8 mouse cellular contexts compared by ENCODE assay signal in genomic region chr4:149586783-149587595, GRCm38 (mm10). TPM values are rescaled to one million over a fixed set of nuclear protein-coding genes. Genes with fewer than 3 reads are reported as not detected.
DNase-seq lines count a peak whose midpoint lies in the region; ATAC-seq and TF ChIP-seq lines count a peak whose summit lies in the region.

No protein-coding gene starts in this region.

- peak; percentile 37 to 59 for DNase-seq in right cerebral cortex, adult 2 months (ENCODE audit: low spot score in 2 of 2)
- no peak for DNase-seq in right cerebral cortex, postnatal 36 days (ENCODE audit: low spot score in 2 of 2)
- DNase-seq in adrenal gland, postnatal 25 days = peak; percentile 40
- no peak for DNase-seq in limb, embryonic 14.5 days (ENCODE audit: low spot score)
- DNase-seq in neural tube, embryonic 10.5 days (ENCODE audit: extremely low spot score, low spot score) = peak; percentile 69
- DNase-seq in thymus, postnatal 36 days = no peak

- no peaks in the 10 kb centered on the region for H3K36me3 ChIP-seq in embryonic facial prominence, embryonic 13.5 days
- H3K36me3 ChIP-seq in hindbrain, embryonic 13.5 days = no peaks in the 10 kb centered on the region
- no peaks in the 10 kb centered on the region for H3K36me3 ChIP-seq in limb, embryonic 14.5 days (ENCODE audit: control insufficient read depth, insufficient read depth, low read length)

- no peak for TF ChIP-seq POLR2A in limb, embryonic 14.5 days (IDR thresholded peaks at IDR 0.05; ENCODE audit: borderline replicate concordance, extremely low read depth, insufficient read depth, insufficient read length)

- H3K4me3 ChIP-seq in embryonic facial prominence, embryonic 13.5 days = peak overlapping the region; percentile 82
- peak overlapping the region; percentile 87 for H3K4me3 ChIP-seq in hindbrain, embryonic 13.5 days
- peak overlapping the region; percentile 89 for H3K4me3 ChIP-seq in limb, embryonic 14.5 days (replicated peaks; ENCODE audit: low read length)

- peaks cover 50% of the 10 kb centered on the region for H3K27me3 ChIP-seq in embryonic facial prominence, embryonic 13.5 days
- peaks cover 8% of the 10 kb centered on the region; the same call in 1 of the 2 replicates for H3K27me3 ChIP-seq in hindbrain, embryonic 13.5 days
- H3K27me3 ChIP-seq in limb, embryonic 14.5 days (ENCODE audit: control insufficient read depth, insufficient read depth, low read length) = peaks cover 16% of the 10 kb centered on the region; the same call in 1 of the 2 replicates

- H3K4me1 ChIP-seq in embryonic facial prominence, embryonic 13.5 days = peaks cover 13% of the 10 kb centered on the region
- peaks cover 33% of the 10 kb centered on the region for H3K4me1 ChIP-seq in hindbrain, embryonic 13.5 days (replicated peaks)
- no peaks in the 10 kb centered on the region; the same call in 1 of the 2 replicates for H3K4me1 ChIP-seq in limb, embryonic 14.5 days (ENCODE audit: control insufficient read depth, insufficient read depth, low read length)

- peak; percentile 70 for ATAC-seq in embryonic facial prominence, embryonic 13.5 days (ENCODE audit: insufficient number of reproducible peaks, insufficient read depth, low FRiP score, low TSS enrichment, low read depth)
- peak; percentile 64 for ATAC-seq in hindbrain, embryonic 13.5 days (ENCODE audit: low FRiP score)
- peak; percentile 25; the same call in 1 of the 2 replicates for ATAC-seq in limb, embryonic 14.5 days (ENCODE audit: low FRiP score, low read depth)

- H3K9me3 ChIP-seq in embryonic facial prominence, embryonic 13.5 days = 0 out of 2 replicates have a peak, but pooled peaks cover 3% of the 10 kb centered on the region
- no peaks in the 10 kb centered on the region for H3K9me3 ChIP-seq in hindbrain, embryonic 13.5 days
- no peaks in the 10 kb centered on the region for H3K9me3 ChIP-seq in limb, embryonic 14.5 days (ENCODE audit: control insufficient read depth, low read length)

- peak overlapping the region; percentile 22; the same call in 1 of the 2 replicates for H3K27ac ChIP-seq in embryonic facial prominence, embryonic 13.5 days
- peak overlapping the region; percentile 94 for H3K27ac ChIP-seq in hindbrain, embryonic 13.5 days
- H3K27ac ChIP-seq in limb, embryonic 14.5 days (replicated peaks; ENCODE audit: low read depth, low read length) = peak overlapping the region; percentile 33; the same call in 1 of the 2 replicates

- peak overlapping the region; percentile 95 for H3K4me2 ChIP-seq in embryonic facial prominence, embryonic 13.5 days
- peak overlapping the region; percentile 99 for H3K4me2 ChIP-seq in hindbrain, embryonic 13.5 days
- peak overlapping the region; percentile 98 for H3K4me2 ChIP-seq in limb, embryonic 14.5 days (replicated peaks; ENCODE audit: low read depth, low read length, severe bottlenecking)

- peak overlapping the region; percentile 89 for H3K9ac ChIP-seq in embryonic facial prominence, embryonic 13.5 days
- H3K9ac ChIP-seq in hindbrain, embryonic 13.5 days = peak overlapping the region; percentile 96
- peak overlapping the region; percentile 87 for H3K9ac ChIP-seq in limb, embryonic 14.5 days (ENCODE audit: low read depth, low read length, severe bottlenecking)

- under 1% methylated on average over 72 of the region's 72 CpGs for WGBS in embryonic facial prominence, embryonic 13.5 days
- WGBS in hindbrain, embryonic 13.5 days = under 1% methylated on average over 72 of the region's 72 CpGs
- under 1% methylated on average over 71 of the region's 72 CpGs for WGBS in limb, embryonic 14.5 days

RNA-seq across cellular contexts. Expression of gene Clstn1, which starts 0.7 kb away (rescaled TPM):
- total RNA-seq in adrenal gland, postnatal 25 days (2021) = 67.9 and 83.9 TPM in 2 replicates
- 21.5 and 51.2 TPM in 2 replicates for polyA plus RNA-seq in embryonic facial prominence, embryonic 13.5 days (2015; fragmentation: Nextera tagmentation; extraction: Ambion mirVana)
- polyA plus RNA-seq in hindbrain, embryonic 13.5 days (2015; fragmentation: Nextera tagmentation; extraction: Ambion mirVana) = 64.6 and 83.6 TPM in 2 replicates
- 56.5 and 58.2 TPM in 2 replicates for polyA plus RNA-seq in limb, embryonic 14.5 days (2012; rRNA removed)
- polyA plus RNA-seq in limb, embryonic 14.5 days (2014; fragmentation: Nextera tagmentation; extraction: Ambion mirVana) = 51.2 and 61.1 TPM in 2 replicates

Comparison
In these comparisons a context has a peak if more than half of its experiments do, and no peak if none do; other contexts are left out.
1. DNase-seq: peak in right cerebral cortex, adult 2 months (2 of 2), adrenal gland, postnatal 25 days (single experiment) and neural tube, embryonic 10.5 days (single experiment); none in right cerebral cortex, postnatal 36 days (0 of 2), limb, embryonic 14.5 days (single experiment) and thymus, postnatal 36 days (0 of 2).
2. H3K27ac ChIP-seq: peak in every context shown above with its lines; median percentile 94 in hindbrain, embryonic 13.5 days; 33 in limb, embryonic 14.5 days; 22 in embryonic facial prominence, embryonic 13.5 days.
3. Peak in every context shown above with its lines, with median percentiles within 50 percentile points of each other: ATAC-seq, H3K4me2 ChIP-seq, H3K4me3 ChIP-seq and H3K9ac ChIP-seq.